Mouse (Mus musculus): ENCODE results near the gene 1700037H04Rik.

GRCm38 (mm10) chr2:131127161-131127730 lies 32.6 kb downstream of the 1700037H04Rik start, which contains the start of gene Hspa12b:
- no peak for TF ChIP-seq USF1 (IDR thresholded peaks at IDR 0.05; ENCODE audit: low read depth)
- TF ChIP-seq TCF12 (IDR thresholded peaks at IDR 0.05; ENCODE audit: insufficient read depth, poor library complexity, severe bottlenecking) = no peak
- no peak for TF ChIP-seq MAX (IDR thresholded peaks at IDR 0.05; ENCODE audit: low read depth)
- TF ChIP-seq E2F4 (IDR thresholded peaks at IDR 0.05; ENCODE audit: insufficient read depth) = no peak
- TF ChIP-seq POLR2A (IDR thresholded peaks at IDR 0.05; ENCODE audit: insufficient read length, low read depth) = peak; percentile 26
- no peak for TF ChIP-seq REST (IDR thresholded peaks at IDR 0.05; ENCODE audit: insufficient read depth, insufficient read length)

Measured in myocyte (in vitro differentiated cells).